8 mouse cellular contexts compared by ENCODE assay signal in genomic region chr1:156473961-156474503, GRCm38 (mm10). TPM values are rescaled to one million over a fixed set of nuclear protein-coding genes. Genes with fewer than 3 reads are reported as not detected.
DNase-seq lines count a peak whose midpoint lies in the region; ATAC-seq lines count a peak whose summit lies in the region.

Soat1 (minus strand) TSS chr1:156474331.

- peak; percentile 97 for DNase-seq in embryo, embryonic 10 days (ENCODE audit: low spot score)
- DNase-seq in gastrocnemius, postnatal 14 days = peak; percentile 87
- DNase-seq in left cerebral cortex, postnatal 10 days (ENCODE audit: extremely low spot score in 1 of 2, low spot score in 2 of 2) = peak; percentile 81 to 92
- DNase-seq in right cerebral cortex, postnatal 25 days = peak; percentile 89
- DNase-seq in urinary bladder, postnatal 4 days (ENCODE audit: low spot score in 2 of 2) = peak; percentile 82 to 86

- peak; percentile 96 for ATAC-seq in activated CD4-positive, CD25-positive, alpha-beta regulatory T cell, adult 4 months
- ATAC-seq in inflammation-experienced regulatory T-cells, adult 6 months = peak; percentile 97
- peak; percentile 87 for ATAC-seq in megakaryocyte-erythroid progenitor cell, adult 5-6 weeks (replicated peaks; ENCODE audit: low FRiP score, low TSS enrichment, poor library complexity, severe bottlenecking)

- intact Hi-C loops in gastrocnemius, postnatal 14 days (cut with DNase I; ENCODE audit: low total_unique reads) = no loop called here
- intact Hi-C loops in left cerebral cortex, postnatal 10 days (cut with DNase I) = loop anchor here (5.0 kb wide), 1 partner anchor 52 kb away; the partner anchor contains the start of gene Axdnd1

RNA-seq across cellular contexts. Expression of gene Soat1, which starts in this region (rescaled TPM):
- 10 to 100 TPM; 44.4 to 50.5 TPM for polyA plus RNA-seq in activated CD4-positive, CD25-positive, alpha-beta regulatory T cell, adult 4 months (2017; shearing (Covaris generic))
- total RNA-seq in gastrocnemius, postnatal 14 days (2021) = 10 to 100 TPM in 1 of 2 experiments, 1 to 10 TPM in 1; 7.7 to 10.0 TPM
- polyA plus RNA-seq in inflammation-experienced regulatory T-cells, adult 6 months (2017; shearing (Covaris generic)) = 10 to 100 TPM; 48.8 to 63.8 (median 56.9) TPM
- total RNA-seq in left cerebral cortex, postnatal 10 days (2021) = 10 to 100 TPM; 26.0 to 33.8 TPM
- 0.22 and 9.6 TPM in 2 replicates for total RNA-seq in megakaryocyte-erythroid progenitor cell, adult 5-6 weeks (2014; fragmentation: Nextera tagmentation)
- total RNA-seq in megakaryocyte-erythroid progenitor cell, adult 5-6 weeks (2017) = 1.4 and 6.0 TPM in 2 replicates

Comparison
In these comparisons a context has a peak if more than half of its experiments do, and no peak if none do; other contexts are left out.
1. Peak in every context shown above with its lines: DNase-seq and ATAC-seq.